Mouse (Mus musculus): ENCODE measurements at regions not wholly inside any gene's neighbourhood (a gene's known extent, or its start where the extent isn't known, plus 50 kb on each side); places are given as distances from the start of the nearest gene placed in this dataset.

GRCm38 (mm10) chr12:25172450-25172849 is 75.5 kb upstream of the Id2 start:
- TF ChIP-seq CTCF (IDR thresholded peaks at IDR 0.05; ENCODE audit: borderline replicate concordance, insufficient read depth, low read depth, low read length) = no peak
- no peak for TF ChIP-seq POLR2A (IDR thresholded peaks at IDR 0.05; ENCODE audit: borderline replicate concordance, insufficient read depth, low read length)
